Mouse (Mus musculus) brain, adult 2 months (tissue): ENCODE measurements around the gene Bahcc1.

Source experiments
- DNase-seq: peaks from one replicate; pipeline ENCODE4 v3.0.0; 2011; ENCODE audit warnings: low read depth, low spot score

The Bahcc1 gene

DNA sequence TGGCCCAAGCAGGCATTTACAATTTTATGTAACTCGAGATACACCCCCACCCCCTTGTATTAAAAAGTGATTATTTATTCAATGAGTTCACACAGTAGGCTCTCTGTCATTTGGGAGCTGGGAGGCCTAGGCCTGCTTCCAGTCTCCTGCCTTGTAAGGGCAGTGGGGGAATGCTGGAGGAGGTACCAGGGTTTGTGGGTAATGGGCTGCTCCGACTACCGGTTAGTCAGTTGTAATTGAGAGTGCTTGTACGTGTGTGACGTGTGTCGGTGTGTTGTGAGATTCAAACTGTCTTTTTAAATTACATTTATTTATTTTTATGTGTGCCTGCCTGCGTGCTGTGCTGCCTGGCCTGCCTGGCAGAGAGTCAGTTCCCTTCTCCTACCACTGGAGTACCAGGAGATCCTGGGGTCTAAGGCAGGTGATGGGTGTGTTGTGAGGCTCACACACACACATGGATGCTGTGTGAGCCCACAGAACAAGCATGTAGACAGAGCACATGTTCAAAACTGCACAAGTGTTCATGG lies 3.8 kb upstream of the Bahcc1 start:
- DNase-seq, result peak; percentile 90

DNA sequence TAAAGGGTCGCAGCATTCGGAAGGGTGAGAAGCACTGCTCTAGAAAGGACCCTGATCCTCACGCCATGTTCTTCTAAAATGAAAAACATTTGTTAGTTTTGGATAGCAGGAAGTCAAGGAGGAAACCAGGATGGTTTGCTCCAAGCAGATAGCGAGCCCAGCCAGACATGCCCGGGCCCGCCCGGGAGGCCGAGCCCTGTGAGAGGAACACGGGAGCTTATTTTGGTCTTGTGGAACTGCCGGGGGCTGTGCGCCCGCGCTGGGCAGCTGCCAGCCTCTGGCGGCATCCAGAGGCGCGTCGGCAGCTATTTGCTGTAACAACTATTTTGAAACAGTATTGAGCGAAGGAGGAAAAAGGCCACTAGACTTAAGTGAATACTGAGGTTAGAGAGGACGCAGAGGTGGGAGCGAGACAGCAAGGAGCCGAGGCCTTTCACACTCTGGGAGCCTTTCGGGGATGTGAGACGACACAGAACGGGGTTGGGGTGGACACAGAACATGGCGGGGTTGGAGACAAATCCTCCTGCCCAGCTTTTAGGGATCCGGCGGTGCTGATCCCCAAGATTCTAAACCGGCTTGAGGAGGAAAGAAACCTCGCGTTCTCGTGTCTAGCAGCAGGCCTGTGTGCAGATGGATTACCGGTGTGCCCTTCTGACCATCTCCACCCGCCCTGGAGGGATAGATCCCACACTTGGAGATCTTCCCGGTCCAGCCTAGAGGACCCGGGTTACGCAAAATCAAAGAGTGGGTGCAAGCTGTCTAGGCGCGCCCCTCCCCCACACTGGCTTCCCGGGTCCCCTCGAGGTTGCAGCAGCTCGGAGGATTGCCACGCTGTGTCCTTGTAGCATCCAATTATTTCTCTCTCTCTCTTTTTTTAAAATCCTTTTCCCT lies 2.6 kb upstream of the Bahcc1 start:
- DNase-seq, result peak; percentile 78

DNA sequence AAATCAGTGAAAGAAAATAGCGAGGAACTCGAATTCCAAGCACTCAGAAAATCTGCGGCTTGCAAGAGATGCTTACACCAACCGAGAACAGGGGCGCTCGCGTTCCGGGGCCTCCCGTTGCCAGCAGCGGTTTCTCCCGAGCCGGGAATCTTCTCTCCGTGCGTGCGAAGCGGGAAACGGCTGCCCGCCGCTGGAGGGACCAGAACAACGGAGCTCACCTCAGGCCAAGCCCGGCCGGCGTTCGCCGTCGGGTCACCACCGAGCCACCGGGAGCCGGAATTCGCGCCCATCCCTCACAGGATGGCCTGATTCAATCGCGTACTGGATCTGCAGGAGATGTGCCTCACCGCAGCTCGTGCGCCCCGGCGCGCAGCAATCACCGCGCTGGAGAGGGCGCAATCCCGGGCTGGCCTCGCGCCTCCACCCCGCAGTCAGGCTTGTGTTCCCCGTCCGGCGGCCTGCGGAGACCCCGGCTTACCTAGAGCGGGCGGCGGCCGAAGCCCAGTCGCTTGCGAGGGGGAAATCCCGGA lies 1.8 kb upstream of the Bahcc1 start:
- DNase-seq, result no peak

DNA sequence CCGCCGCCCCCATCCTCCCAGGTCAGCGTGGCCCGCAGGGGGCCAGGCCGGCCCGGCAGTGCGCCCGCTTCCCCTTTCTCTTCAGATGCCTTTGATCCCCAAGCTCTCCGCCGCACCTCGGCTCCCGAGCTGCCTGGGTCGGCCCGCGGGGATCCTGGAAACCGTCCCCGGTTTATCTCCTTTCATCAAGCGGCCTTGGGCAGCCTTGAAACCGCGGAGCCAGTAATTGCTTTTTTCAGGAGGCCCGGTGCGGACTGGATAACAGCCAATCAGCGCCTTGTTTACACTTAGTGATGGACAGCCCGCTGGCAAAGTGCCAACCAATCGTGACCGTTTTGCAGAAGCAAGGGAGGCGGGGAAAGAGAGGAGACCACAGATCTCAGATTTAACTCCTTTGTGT lies 1.4 kb upstream of the Bahcc1 start:
- DNase-seq, result peak; percentile 100

DNA sequence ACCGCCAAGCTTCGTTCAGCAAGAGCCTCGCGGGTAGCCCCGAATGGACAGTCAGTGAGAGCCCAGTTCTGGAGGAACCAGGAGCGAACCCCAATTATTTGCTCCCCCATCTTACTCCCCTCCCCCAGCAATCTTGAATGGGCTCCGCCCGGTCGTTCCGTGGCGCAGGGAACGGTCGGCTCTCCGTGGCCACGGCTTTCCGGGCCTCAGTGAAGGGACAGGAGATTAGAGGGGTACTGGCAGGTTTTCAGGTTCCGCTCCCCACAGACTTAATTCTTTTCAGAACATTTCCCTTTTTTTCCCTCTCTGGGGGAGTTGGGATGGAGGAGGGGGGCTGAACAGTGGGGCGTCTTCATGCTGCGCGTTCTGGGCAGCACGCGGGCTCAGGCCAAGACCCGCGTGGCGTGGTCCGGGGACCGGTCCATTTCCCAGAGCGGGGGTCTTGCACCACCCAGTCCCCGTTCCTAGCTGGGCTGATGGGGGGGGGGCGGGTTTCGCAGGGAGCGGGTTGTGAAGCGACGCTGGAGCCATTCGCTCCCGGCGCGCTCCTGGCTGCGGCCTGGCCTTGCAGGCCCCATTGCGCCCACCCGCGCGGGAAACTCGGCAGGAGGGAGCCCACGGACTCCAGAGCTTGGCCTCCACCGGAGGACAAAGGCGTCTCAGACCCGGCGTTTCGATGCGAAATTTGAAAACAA lies 841 bp downstream of the Bahcc1 start:
- peak; percentile 67 for DNase-seq

DNA sequence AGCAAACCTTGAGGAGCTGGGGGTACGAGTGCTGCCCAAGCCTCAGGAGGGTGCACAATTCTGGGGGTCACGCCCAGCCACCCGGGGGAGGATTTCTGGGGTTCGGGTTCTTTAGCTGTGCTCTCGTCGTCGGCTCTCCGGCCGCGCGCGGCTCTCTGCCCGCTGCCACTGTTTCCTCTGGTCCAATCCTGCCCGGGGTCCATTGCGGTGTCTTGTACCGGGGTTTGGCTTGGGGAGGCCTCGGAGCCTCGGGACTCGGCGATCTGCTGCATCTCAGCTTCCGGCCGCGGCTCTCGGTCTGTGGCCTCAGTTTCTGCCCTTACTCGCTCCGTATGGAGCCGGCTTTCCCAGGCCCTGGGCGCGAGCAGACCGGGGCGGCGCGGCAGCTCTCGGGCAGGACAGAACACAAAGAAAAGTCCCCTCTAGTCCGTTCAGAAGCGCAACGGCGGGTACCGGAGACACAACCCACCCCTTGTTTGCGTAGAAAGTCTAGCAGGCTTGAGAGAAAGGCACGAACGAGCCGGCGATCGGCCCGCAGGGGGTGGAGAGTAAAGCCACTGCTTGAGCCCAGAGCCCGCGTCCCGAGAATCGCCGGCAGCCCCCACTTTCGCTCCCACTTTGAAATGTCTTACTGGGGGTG lies 1.5 kb downstream of the Bahcc1 start:
- DNase-seq, result peak; percentile 52

DNA sequence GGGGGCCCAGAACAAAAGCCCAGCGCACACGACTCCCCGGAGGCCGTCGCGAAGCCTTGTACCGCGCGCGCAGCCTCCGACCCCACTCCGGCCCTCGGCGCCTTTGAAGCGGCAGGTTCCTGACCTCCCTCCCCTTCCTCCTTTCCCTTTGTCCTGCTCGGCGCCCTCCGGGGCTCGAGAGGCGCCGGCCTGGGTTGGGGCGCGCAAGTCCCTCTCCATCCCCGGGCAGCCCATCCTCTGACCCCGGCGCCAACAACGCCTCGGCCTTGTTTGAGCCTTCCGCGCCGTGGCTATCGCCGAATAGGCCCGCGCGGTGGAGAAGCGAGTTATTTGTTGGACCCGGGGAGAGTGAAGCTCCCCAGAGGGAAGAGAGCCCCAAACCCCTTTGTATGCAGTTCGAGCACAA lies 2.0 kb downstream of the Bahcc1 start:
- peak; percentile 53 for DNase-seq

DNA sequence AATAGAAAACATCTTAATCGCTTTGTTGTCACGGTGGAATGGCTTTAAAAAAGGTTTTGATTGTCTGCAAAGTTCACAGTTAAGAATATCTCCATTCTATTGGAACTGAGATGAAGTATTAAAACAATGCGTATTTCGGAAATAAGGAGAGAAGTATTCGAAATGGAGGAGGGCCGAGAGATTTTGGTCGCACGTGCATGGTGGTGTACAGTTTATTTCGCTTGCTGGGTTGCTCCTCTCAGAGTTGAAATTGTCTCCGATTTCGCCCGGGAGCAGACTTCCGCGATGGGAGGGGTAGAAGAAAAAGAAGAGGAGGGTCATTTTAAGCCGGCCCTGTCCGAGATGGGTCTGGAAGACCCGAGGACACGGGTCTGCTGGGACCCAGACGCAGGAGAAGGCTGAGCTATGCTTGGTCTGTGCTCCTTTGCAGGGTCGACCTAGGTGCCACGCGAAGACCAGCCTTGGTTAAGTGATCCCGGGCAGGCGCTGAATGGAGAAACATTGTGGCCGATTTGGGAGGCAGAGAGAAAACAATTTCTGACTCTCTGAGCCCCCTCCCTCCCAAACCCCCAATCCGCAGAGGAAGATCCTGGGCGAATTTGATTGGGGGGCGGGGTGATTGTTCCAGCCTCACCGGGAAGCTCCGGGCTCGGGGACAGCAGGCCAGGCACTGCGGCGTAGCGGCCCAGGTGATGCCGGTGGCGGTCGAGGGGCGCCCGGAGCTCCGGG lies 2.8 kb downstream of the Bahcc1 start:
- peak; percentile 61 for DNase-seq

DNA sequence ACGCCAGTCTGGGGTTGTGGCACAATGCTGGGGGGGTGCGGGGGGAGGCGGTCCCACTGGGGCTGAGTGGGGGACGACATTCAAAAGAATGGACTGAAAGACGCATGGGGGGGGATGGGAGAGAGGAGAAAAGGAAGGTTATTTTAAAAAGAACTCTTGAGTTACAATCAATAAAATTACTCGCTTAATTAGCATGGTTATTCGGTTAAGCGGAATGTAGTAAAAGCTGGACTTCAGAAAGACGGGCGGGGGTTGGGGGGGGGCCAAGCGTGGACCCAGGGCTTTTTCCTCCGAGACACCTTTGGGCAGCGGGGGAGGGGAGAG lies 3.3 kb downstream of the Bahcc1 start:
- no peak for DNase-seq

DNA sequence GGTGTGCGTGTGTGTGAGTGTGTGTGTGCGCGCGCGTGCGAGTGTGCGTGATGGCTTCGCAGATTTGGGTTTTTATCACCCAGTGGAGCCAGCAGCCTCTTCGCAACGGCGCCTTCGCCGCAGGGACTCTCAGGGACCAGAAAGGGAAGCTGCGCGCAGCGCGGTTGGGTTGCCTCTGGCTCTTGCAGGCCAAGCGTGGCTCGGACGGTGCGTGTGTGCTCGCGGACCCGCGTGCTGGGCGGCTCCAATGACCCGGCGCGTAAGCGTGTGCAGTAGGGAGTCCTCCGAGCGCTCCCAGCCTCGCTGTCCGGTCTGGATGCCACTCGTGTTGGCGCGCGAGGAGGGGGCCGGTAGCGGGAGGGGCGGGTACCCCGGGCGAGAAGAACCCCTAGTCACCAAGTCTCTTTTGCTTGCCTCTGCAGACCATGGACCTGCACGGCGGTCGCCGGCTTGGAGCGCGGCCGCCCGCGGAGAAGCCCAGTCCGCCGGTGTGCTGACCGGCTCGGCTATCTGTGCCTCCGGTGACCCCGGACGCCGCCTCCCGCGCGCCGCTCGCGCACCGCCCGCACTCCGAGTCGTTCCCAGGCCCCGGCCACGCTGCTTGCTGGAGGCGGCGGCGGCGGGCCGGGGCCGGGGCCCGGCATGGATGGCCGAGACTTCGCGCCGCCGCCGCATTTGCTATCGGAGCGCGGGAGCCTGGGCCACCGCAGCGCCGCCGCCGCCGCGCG lies 3.9 kb downstream of the Bahcc1 start:
- peak; percentile 84 for DNase-seq

DNA sequence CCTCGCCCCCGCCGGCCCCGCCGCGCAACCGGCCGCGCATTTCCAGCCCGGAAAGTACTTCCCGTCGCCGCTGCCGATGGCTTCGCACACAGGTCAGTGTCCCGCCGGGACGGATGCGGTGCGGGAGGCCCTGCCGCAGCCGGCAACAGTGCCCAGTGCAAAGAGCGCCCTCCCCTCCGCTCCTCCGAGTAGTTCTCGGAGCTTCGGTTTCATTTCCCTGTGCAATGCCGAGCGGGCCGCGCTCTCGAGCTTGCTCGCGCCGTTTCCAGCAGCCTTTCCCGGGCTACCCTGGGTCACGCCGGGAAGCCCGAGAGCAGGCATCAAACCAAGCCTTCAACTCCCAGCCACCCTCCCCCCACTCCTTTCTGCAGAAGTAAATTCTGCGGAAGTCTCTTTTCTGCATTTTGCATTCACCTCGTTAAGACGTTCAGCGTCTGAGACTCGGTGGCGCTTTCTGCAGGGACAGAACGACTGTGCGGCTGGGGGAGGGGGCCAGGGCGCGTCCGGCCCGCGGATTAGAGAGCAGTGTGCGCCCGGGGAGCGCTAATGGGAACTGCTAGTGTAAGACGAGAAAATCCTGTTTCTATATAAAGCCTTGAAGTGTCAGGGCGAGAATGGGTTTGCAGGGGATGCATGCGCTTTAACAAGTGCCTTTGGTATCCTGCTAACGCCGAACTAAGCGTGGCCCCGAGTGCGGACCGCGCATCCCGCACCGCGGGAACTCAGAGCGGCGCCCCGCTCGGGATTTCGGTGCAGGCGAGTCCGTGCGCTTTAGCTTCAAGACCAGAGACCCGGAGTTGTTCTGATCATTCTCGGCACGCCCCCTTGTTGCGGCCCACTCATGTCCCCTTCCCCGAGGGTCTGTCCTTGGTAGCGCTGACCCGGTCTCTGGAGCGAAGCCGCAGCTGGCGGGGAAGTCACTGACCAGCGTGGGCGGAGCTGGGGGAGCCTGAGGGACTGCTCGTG lies 4.7 kb downstream of the Bahcc1 start:
- DNase-seq, result peak; percentile 65

DNA sequence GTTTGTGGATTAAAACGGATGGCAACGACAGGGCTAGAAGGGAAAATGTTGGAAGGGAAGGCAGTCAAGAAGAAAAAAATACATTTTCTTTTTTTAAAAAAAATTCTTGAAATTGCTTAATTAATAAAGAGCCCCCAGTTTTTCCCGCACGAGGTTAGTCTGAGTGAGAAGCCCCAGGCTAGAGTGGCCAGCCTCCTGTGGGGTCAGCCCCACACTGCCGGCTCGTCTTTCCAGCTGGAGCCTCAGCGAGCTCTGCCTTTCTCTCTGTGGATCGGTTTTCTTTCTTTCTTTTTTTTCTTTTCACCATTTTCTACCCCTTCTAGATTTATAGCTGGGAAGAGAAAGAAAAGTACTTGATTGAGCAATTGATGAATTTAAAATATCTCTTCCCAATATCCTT lies 5.6 kb downstream of the Bahcc1 start:
- no peak for DNase-seq

DNA sequence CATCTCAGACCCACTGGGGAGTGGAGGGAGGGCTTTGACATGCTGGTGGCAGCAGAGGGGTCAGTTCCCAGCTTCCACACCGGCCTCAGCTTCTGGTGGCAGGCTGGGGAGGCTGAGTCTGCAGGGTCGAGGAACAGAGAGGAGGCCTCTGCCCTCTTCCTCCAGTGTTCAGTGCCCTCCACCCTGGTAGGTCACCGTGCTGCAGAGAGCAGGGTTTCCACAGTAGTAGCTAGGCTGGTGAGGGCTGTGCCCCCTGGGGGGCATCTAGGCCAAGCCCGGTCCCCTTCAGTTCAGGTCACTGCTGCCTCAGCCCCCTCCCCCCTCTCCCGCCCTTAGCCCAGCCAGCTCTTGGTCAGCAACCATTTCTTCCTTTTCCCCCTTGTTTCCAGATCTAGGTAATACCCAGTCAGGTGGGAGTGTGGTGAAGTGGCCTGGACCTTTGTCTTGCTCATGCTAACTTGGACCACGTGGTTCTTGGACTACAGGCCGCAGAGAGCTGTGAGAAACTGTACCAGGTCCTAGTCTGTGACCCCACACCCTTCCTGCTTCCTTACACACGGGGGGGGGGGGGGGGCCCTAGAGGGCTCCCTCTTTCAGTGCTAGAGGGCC lies 6.1 kb downstream of the Bahcc1 start:
- no peak for DNase-seq

DNA sequence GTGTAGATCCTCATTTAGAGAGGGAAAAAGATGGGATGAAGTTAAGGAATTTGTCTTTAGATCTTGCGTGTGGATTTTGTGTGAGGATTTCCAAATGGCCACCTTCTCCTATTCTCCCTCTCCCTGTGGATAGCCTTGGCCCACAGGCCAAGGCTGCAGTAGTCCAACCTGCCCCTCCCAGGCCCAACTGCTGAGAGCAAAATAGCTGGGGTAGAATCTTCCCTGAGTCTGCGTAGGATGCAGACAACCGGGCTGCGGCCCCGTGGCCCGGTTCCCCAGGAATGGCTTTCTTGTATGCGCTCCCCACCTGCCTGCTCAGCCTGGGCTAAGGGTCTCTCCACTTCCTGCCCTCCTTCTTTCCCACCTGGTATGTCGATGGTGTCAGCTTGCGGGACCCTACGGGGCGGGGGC lies 6.8 kb downstream of the Bahcc1 start:
- peak; percentile 67 for DNase-seq

DNA sequence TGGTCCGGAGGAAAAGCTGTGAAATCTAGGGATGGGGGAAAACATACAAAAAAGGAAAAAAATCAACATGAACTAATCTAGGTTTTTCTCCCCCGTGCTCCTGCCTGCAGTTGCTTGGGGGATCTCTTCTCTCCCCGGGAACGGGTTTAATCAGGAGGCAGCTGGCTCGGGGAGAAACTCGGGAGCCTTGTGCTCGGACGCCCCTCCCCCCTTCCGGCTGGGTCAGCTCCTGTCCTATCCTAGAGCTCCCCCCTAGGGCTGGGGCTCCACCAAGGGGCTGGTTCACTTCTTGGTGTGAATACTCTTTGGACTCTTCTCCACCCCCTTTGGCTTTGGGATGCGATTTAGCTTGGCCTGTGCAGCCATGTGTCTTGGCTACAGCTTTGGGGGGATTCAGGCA lies 7.5 kb downstream of the Bahcc1 start:
- DNase-seq, result peak; percentile 85

DNA sequence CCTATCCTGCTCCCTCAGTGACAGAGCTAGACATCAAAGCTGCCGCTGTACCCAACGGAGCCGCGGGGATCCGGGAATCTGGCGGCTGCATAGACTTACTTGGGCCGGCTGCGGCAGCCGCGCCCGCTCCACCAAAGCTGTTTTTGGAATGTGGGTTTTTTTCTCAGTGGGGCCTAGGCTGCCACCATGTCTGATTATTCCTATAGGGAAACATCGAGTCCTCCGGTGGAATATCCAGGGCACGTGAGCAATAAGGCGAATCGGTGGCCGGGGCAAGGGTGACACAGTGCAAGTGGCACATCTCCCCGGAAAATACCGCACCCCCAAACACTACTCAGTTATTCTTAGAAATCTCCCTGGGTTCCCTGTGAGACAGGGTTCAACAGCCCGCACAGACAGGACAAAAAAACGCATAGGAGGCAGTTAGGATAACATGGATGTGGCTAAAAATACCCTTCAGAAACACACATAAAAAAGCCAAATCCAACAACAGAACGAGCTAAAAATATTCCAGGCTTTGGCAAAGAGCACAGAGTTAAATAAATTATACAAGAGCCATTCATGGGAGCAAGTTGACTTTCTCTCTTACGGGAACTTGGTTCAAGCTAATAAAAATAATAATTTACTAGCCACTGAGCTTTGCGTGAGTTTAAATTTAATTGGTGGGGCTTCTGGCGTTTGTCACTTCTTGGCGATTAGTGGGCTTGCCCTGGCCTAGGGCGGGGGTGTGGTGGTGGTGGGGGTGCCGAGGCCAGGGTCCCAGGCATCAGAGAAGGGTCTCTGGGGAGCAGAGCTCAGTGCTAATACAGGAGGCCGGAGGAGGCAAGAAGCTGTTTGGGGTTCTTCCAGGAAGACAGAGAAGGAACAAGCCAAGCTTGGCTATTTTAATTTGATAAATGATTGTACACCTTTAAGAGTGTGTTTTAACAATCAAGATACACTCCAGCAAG lies 8.5 kb downstream of the Bahcc1 start:
- DNase-seq, result peak; percentile 73

DNA sequence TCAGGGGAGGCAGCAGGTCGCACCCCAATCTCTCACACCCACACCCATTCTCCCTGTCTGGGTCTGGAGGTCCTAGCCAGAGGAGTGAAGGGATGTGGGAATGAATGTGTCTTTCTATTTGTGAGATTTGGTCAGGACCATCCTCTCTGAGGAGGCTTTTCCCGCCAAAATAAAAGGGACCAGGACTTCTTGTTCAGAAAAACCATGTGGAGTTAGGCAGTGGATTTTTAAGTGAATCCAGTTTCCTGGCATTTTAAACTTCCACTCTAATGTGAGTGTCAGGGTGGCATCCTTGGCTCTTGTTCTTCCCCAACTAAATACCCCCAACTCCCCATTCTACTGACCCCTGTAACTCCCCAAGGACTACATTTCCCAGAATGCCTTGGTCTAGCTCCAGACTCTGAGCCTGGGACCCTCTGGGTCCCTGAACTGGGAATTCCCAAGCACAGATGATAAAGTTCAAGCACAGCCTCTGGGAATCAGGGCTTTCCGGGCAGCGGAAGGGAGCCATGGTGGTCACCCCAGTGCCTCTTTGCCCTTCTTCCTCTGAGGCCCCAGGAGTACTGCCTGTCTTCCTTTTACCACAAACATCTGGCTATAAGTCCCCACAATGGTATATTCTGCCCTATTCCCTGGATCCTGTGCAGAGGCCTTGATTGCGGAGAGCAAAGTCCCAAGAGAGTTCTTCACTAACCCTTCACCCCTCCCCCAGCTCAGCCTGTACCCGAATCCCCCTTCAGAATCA lies 9.4 kb downstream of the Bahcc1 start:
- DNase-seq, result no peak
